Mouse (Mus musculus) small intestine, adult 2 months (tissue): ENCODE measurements around the gene Gm48552.

Source experiments
- CTCF ChIP-seq: fragments of 200-500 bp; IDR thresholded peaks from 2 replicates; pipeline ENCODE4 v1.5.1; 2012; ENCODE audit warnings: low read depth, mild to moderate bottlenecking, control low read depth, inconsistent platforms, low read length, moderate library complexity, mixed read lengths; ENCODE audit not compliant: insufficient replicate concordance, insufficient read length; ENCODE audit errors: extremely low read depth
- POLR2A ChIP-seq: fragments of 200-500 bp; IDR thresholded peaks from 2 replicates; pipeline ENCODE4 v1.6.1; 2012; ENCODE audit warnings: low read depth, mild to moderate bottlenecking, control low read depth, inconsistent platforms, low read length, moderate library complexity

- TF ChIP-seq CTCF = no peak
- no peak for TF ChIP-seq POLR2A
These were observed 45.8 kb downstream of the Gm48552 start for GRCm38 (mm10) chr10:81434361-81435263.
